Mouse (Mus musculus) liver, embryonic 13.5 days (tissue): ENCODE results near the gene Orm1. TPM values are rescaled to one million over a fixed set of nuclear protein-coding genes. Genes with fewer than 3 reads are reported as not detected.

Experiments
- ATAC-seq: fragments of 200-750 bp; cut with Nextera tagmentation; 2 replicates; pipeline ENCODE4 v1.8.0; 2017; ENCODE audit warnings: low read depth, mild to moderate bottlenecking, moderate number of reproducible peaks, moderate library complexity
- DNase-seq: peaks from one replicate; pipeline ENCODE4 v3.0.0; 2022
- H3K27ac ChIP-seq: fragments of 300-500 bp; sonication (generic); 2 replicates; pipeline ENCODE4 v1.5.1; 2015; ENCODE audit warnings: moderate library complexity, mild to moderate bottlenecking, inconsistent platforms
- H3K27me3 ChIP-seq: fragments of 300-500 bp; sonication (generic); 2 replicates; pipeline ENCODE4 v1.6.1; 2015; ENCODE audit warnings: mild to moderate bottlenecking, inconsistent platforms
- H3K36me3 ChIP-seq: fragments of 300-500 bp; sonication (generic); 2 replicates; pipeline ENCODE4 v1.6.1; 2015; ENCODE audit warnings: mild to moderate bottlenecking, inconsistent platforms
- H3K4me1 ChIP-seq: fragments of 300-500 bp; sonication (generic); replicated peaks from 2 replicates; pipeline ENCODE4 v1.6.1; 2015; ENCODE audit warnings: inconsistent platforms
- H3K4me2 ChIP-seq: fragments of 300-500 bp; sonication (generic); 2 replicates; pipeline ENCODE4 v1.6.1; 2015; ENCODE audit warnings: inconsistent platforms, mild to moderate bottlenecking, moderate library complexity
- H3K4me3 ChIP-seq: fragments of 300-500 bp; sonication (generic); replicated peaks from 2 replicates; pipeline ENCODE4 v1.5.1; 2015; ENCODE audit warnings: mild to moderate bottlenecking, inconsistent platforms
- H3K9ac ChIP-seq: fragments of 300-500 bp; sonication (generic); 2 replicates; pipeline ENCODE4 v1.6.1; 2015; ENCODE audit warnings: mild to moderate bottlenecking, inconsistent platforms
- H3K9me3 ChIP-seq: fragments of 300-500 bp; sonication (generic); replicated peaks from 2 replicates; pipeline ENCODE4 v1.6.1; 2016; ENCODE audit warnings: inconsistent platforms
- WGBS: fragments of 180-500 bp; shearing (Covaris S2); methylation state at CpG from one replicate; pipeline ENCODE4 v1.1.7; 2015; ENCODE audit not compliant: insufficient replicate concordance; 5-methylcytosine and 5-hydroxymethylcytosine counted together
- polyA plus RNA-seq: library from polyadenylated mRNA; unstranded; fragments of >200 nt; fragmentation: Nextera tagmentation; extraction: Ambion mirVana; gene quantifications from 2 replicates; pipeline ENCODE4 v1.2.1, GENCODE M21; 2015

The Orm1 gene
- polyA plus RNA-seq, 1 experiment from 2014 or later, result not detected

DNA sequence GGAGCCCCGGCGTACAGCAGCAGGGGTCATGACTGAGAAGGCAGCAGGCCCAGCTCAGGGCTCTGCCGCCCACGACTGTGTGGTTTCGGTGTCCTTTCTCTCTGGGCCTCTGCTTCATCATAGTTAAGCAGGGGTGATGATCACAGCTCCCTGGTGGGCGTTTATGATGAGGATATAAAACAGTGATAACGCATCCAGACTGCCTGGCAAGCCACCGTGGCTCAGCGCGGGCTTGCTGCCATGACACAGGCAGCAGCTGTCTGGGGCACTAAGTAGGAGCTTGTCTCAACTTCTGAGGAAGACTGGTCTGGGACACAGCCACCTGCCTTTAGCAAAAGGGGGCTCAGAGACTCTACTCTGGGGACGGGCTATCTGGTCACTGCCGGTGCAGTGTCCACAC is 39.1 kb downstream of the Orm1 start:
- Histone ChIP-seq H3K4me3 (no peak overlapping the region), H3K36me3 (peaks cover 38% of the 10 kb centered on the region), H3K9me3 (no peaks in the 10 kb centered on the region), H3K27ac (peak overlapping the region; percentile 86), H3K27me3 (no peaks in the 10 kb centered on the region), H3K4me1 (peaks cover 60% of the 10 kb centered on the region), H3K4me2 (0 out of 2 replicates have a peak overlapping the region, but pooled peaks have one; percentile 59), H3K9ac (peak overlapping the region; percentile 61)
- DNase-seq (no peak), ATAC-seq (peak; percentile 27)
- 54% methylated on average over 12 of the region's 12 CpGs for WGBS

GRCm38 (mm10) chr4:63384262-63384661 is 39.9 kb downstream of the Orm1 start:
- Histone ChIP-seq H3K4me1 (peaks cover 62% of the 10 kb centered on the region), H3K36me3 (peaks cover 30% of the 10 kb centered on the region), H3K27me3 (no peaks in the 10 kb centered on the region), H3K4me3 (no peak overlapping the region), H3K9ac (peak overlapping the region; percentile 61), H3K27ac (peak overlapping the region; percentile 86), H3K9me3 (no peaks in the 10 kb centered on the region), H3K4me2 (no peak overlapping the region)
- WGBS, result 69% methylated on average over 4 of the region's 4 CpGs
- DNase-seq (no peak), ATAC-seq (peak; percentile 73)

DNA sequence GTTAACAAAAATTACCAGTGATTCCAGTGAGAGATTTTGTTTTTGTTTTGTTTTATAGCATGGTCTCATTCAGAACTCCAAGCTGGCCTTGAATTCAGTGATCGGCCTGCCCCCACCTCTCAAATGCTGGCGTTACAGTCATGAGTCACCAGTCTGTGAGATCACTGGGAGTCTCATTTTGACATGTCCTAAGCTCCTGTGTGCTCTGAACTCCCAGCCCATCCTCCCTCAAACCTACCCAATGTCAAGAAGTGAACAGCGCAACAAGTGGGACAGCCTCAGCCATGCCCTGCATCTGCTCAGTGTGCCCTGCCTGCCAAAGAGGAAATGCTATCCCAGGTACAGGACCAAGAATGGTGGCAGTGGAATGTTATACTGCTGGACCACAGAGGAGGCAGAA is 40.9 kb downstream of the Orm1 start:
- no peaks in the 10 kb centered on the region for H3K9me3 ChIP-seq
- H3K27me3 ChIP-seq, result no peaks in the 10 kb centered on the region
- peaks cover 21% of the 10 kb centered on the region for H3K36me3 ChIP-seq
- WGBS, result 79% methylated on average over 3 of the region's 3 CpGs
- H3K27ac ChIP-seq, result peak overlapping the region; percentile 34
- H3K4me1 ChIP-seq, result peaks cover 72% of the 10 kb centered on the region
- H3K4me2 ChIP-seq, result no peak overlapping the region
- ATAC-seq (no peak), DNase-seq (no peak)
- H3K4me3 ChIP-seq, result no peak overlapping the region
- no peak overlapping the region for H3K9ac ChIP-seq

- no peaks in the 10 kb centered on the region for H3K27me3 ChIP-seq
- peak overlapping the region; percentile 34 for H3K27ac ChIP-seq
- no peak overlapping the region for H3K4me2 ChIP-seq
- 40% methylated on average over 11 of the region's 11 CpGs for WGBS
- H3K9ac ChIP-seq, result no peak overlapping the region
- H3K4me1 ChIP-seq, result peaks cover 75% of the 10 kb centered on the region
- peaks cover 18% of the 10 kb centered on the region for H3K36me3 ChIP-seq
- ATAC-seq (no peak), DNase-seq (no peak)
- H3K4me3 ChIP-seq, result no peak overlapping the region
- H3K9me3 ChIP-seq, result no peaks in the 10 kb centered on the region
Observed at GRCm38 (mm10) chr4:63385784-63386183, 41.4 kb downstream of the Orm1 start.

GRCm38 (mm10) chr4:63388029-63388428 is 43.7 kb downstream of the Orm1 start:
- no peaks in the 10 kb centered on the region for H3K9me3 ChIP-seq
- no peak overlapping the region for H3K4me3 ChIP-seq
- H3K27ac ChIP-seq, result no peak overlapping the region
- no peak overlapping the region for H3K9ac ChIP-seq
- 87% methylated on average over 6 of the region's 6 CpGs for WGBS
- H3K4me2 ChIP-seq, result no peak overlapping the region
- H3K27me3 ChIP-seq, result no peaks in the 10 kb centered on the region
- no peak for DNase-seq
- peaks cover 58% of the 10 kb centered on the region for H3K4me1 ChIP-seq
- 0 out of 2 replicates have a peak, but pooled peaks cover 7% of the 10 kb centered on the region for H3K36me3 ChIP-seq
- ATAC-seq, result no peak

DNA sequence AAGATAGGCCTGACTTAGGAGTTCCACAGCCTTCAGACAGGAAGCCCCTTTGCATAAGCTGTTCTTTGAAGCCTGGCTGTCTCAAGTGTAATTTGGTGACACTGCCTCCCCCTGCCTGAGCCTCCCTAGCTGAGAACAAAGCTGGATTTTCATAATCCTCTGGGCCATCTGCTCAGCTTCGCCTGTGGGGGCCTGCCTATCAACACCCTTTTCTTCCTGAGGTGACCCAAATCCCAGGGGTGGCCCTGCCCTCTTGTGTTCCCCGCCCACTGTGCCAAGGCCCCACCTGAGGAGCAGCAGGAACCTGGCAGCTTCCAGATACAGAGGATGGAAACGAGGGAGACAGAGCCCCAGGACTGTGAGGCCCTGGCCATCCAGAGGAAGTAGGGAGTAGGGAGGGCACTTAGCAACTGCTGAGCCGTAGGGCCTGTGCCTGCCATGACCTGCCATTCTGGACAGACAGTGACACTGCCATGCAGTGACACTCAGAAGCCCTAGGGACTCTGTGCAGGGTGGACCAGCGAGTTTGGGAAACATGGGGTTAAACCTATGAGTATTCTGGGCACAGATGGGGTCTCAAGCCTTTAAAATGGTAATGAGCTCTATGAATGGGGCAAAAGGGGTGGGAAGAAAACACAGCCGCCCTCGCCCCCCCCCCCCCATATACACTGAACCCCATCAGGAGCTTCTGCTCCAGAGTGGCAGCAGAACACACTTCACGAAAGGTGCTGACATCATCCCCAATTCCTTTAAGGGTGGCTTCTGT is 44.9 kb downstream of the Orm1 start:
- H3K9ac ChIP-seq, result 0 out of 2 replicates have a peak overlapping the region, but pooled peaks have one; percentile 20
- no peak overlapping the region for H3K4me2 ChIP-seq
- no peak overlapping the region for H3K4me3 ChIP-seq
- H3K4me1 ChIP-seq, result peaks cover 45% of the 10 kb centered on the region
- WGBS, result 46% methylated on average over 8 of the region's 8 CpGs
- H3K27ac ChIP-seq, result peak overlapping the region; percentile 31; the same call in 1 of the 2 replicates
- DNase-seq, result peak; percentile 47
- H3K27me3 ChIP-seq, result no peaks in the 10 kb centered on the region
- H3K36me3 ChIP-seq, result peaks cover 7% of the 10 kb centered on the region; the same call in 1 of the 2 replicates
- peak; percentile 33 for ATAC-seq
- H3K9me3 ChIP-seq, result no peaks in the 10 kb centered on the region

DNA sequence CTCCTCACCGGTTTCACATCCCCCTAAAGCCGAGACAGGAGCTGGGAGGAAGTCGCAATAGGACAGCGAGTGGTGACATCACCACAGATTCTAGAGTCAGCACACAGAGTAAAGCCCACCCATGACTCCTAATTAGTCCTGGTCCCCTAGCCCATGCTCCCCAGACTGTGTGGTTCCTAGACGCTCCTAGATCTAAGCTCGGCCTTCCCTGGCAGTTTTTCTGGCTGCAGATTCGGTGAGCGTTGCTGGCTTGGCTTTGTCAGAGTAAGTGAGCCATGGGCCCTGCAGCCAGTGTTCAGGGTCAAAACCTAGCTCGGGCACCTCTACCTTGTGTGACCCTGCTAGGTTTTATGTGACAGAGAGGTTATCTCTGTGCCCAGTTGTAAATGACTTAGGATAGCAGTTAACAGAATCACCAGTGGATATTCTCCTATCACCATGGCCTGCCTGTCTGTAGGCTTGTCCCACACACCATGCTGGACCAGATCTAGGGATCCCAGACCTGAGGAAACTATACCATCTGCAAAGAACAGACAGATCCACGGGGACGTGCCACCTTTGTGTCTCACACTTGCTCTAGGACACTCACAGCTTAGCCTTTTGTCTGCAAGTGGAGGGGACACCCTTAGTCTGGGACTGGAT is 45.6 kb downstream of the Orm1 start:
- no peak for DNase-seq
- ATAC-seq, result peak; percentile 63
- Histone ChIP-seq H3K27ac (peak overlapping the region; percentile 41), H3K4me3 (no peak overlapping the region), H3K27me3 (no peaks in the 10 kb centered on the region), H3K4me1 (peaks cover 40% of the 10 kb centered on the region), H3K9ac (no peak overlapping the region), H3K9me3 (no peaks in the 10 kb centered on the region), H3K4me2 (no peak overlapping the region), H3K36me3 (peaks cover 8% of the 10 kb centered on the region)
- WGBS, result 61% methylated on average over 11 of the region's 11 CpGs

DNA sequence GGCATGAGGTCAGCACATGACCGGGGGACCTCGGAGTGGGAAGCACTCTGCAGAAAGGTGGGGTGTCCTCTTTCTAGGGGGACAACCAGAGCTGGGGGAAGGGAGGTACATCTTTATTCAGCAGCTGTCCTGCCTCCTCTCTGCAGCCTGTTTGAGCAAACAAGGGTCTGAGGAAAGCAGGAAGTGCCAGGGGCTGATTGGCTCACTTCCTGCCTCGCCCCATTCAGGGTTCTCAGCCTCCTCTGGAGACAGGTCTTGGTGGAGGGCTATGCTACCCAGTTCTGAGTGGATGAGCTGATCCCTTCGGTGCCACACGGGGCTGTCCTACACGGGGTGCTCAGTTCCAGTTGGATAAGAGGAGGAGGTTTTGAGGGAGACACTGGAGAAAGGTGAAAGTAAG is 47.0 kb downstream of the Orm1 start:
- H3K9ac ChIP-seq, result no peak overlapping the region
- H3K9me3 ChIP-seq, result no peaks in the 10 kb centered on the region
- no peaks in the 10 kb centered on the region for H3K27me3 ChIP-seq
- ATAC-seq, result no peak
- 63% methylated on average over 6 of the region's 6 CpGs for WGBS
- no peak overlapping the region for H3K27ac ChIP-seq
- H3K36me3 ChIP-seq, result peaks cover 14% of the 10 kb centered on the region
- no peak for DNase-seq
- no peak overlapping the region for H3K4me3 ChIP-seq
- H3K4me2 ChIP-seq, result no peak overlapping the region
- H3K4me1 ChIP-seq, result peaks cover 27% of the 10 kb centered on the region

Other genes with a start within 250 kb of the Orm1 start
- 683 and 777 TPM in 2 replicates for gene Ambp, start 189.8 kb upstream of the Orm1 start, polyA plus RNA-seq
- 5.1 TPM in 2 replicates for gene Kif12, start 172.4 kb upstream of the Orm1 start, polyA plus RNA-seq
- gene Col27a1, start 130.6 kb upstream of the Orm1 start, polyA plus RNA-seq, result 1.5 TPM in 2 replicates
- not detected in 2 replicates for gene Orm3, start 11.6 kb downstream of the Orm1 start, polyA plus RNA-seq
- gene Orm2, start 17.9 kb downstream of the Orm1 start, polyA plus RNA-seq, result not detected in 2 replicates
- 3.0 and 3.8 TPM in 2 replicates for gene Akna, start 58.8 kb downstream of the Orm1 start, polyA plus RNA-seq
- 0.10 and 0.18 TPM in 2 replicates for gene Whrn, start 151.4 kb downstream of the Orm1 start, polyA plus RNA-seq
- 125 and 135 TPM in 2 replicates for gene Atp6v1g1, start 200.2 kb downstream of the Orm1 start, polyA plus RNA-seq
- gene Tmem268, start 214.2 kb downstream of the Orm1 start, polyA plus RNA-seq, result 6.4 and 7.9 TPM in 2 replicates